Mouse (Mus musculus) left cerebral cortex, adult 2 months (tissue): ENCODE measurements around the gene A630095N17Rik. TPM values are rescaled to one million over a fixed set of nuclear protein-coding genes. Genes with fewer than 3 reads are reported as not detected.
A peak's percentile ranks its signal among the peaks of the same experiment; 100 is the strongest.

Source experiments
- DNase-seq, 2 experiments: peaks; one replicate each; pipeline ENCODE4 v3.0.0; 2021 to 2022; ENCODE audit warnings: low spot score in 2 of 2, mixed read lengths in 1 of 2; ENCODE audit errors: extremely low spot score in 1 of 2
- H3K27ac ChIP-seq: fragments of 200-600 bp; 2 replicates; pipeline ENCODE4 v1.8.1; 2022
- H3K4me3 ChIP-seq: fragments of 200-600 bp; 2 replicates; pipeline ENCODE4 v1.8.1; 2022
- CTCF ChIP-seq: fragments of 200-600 bp; IDR thresholded peaks from 2 replicates; pipeline ENCODE4 v1.8.1; 2022; ENCODE audit warnings: antibody characterized with exemption, mild to moderate bottlenecking, moderate library complexity
- intact Hi-C: fragments of 180-260 bp; cut with DNase I; formaldehyde crosslinking; loops from one replicate; pipeline ENCODE4 v1.15.1; 2025
- microRNA-seq, 2 experiments: library from miRNA; unstranded; fragments of <30 nt; microRNA quantifications; one replicate each; pipeline ENCODE4 v1.2.0; 2021
- total RNA-seq, 2 experiments: library from RNA; stranded (reverse); gene quantifications; 2 replicates each; pipeline ENCODE4 v1.2.3; 2021

A630095N17Rik gene
- total RNA-seq, 2 experiments from 2014 or later = not detected

- DNase-seq = no peak
- Histone ChIP-seq H3K4me3 (no peak overlapping the region), H3K27ac (no peak overlapping the region)
- intact Hi-C loops = loop anchor here (2.0 to 5.0 kb wide), 3 partner anchors 36 to 71 kb away; partner anchors contain the start of genes Cnppd1, Retreg2 and Tuba4a
- TF ChIP-seq CTCF = no peak
Measured at GRCm38 (mm10) chr1:75181377-75181870, 50.5 kb downstream of the A630095N17Rik start.

GRCm38 (mm10) chr1:75180741-75181140 lies 51.2 kb downstream of the A630095N17Rik start:
- intact Hi-C loops = loop anchor here (1.0 to 5.0 kb wide), 4 partner anchors 11 to 72 kb away; partner anchors contain the start of genes Cnppd1, Retreg2 and Tuba4a
- no peak overlapping the region; the same call in 1 of the 2 replicates for H3K4me3 ChIP-seq
- no peak for DNase-seq
- no peak for TF ChIP-seq CTCF
- no peak overlapping the region for H3K27ac ChIP-seq

GRCm38 (mm10) chr1:75180105-75180590 lies 51.8 kb downstream of the A630095N17Rik start, which contains the start of gene Abcb6:
TSS of gene Abcb6 (minus strand) at chr1:75180392.
- peak; percentile 89 to 92 for DNase-seq
- Histone ChIP-seq H3K27ac (peak within 1 kb of the TSS; percentile 29), H3K4me3 (peak within 1 kb of the TSS; percentile 62)
- TF ChIP-seq CTCF = no peak
- intact Hi-C loops = loop anchor here (1.0 to 5.0 kb wide), 4 partner anchors 11 to 72 kb away; partner anchors contain the start of genes Cnppd1, Retreg2 and Tuba4a

GRCm38 (mm10) chr1:75179334-75180104 lies 52.4 kb downstream of the A630095N17Rik start:
- Histone ChIP-seq H3K4me3 (peak overlapping the region; percentile 62), H3K27ac (peak overlapping the region; percentile 29)
- peak; percentile 38 to 41 for DNase-seq
- TF ChIP-seq CTCF = no peak
- intact Hi-C loops = loop anchor here (1.0 to 5.0 kb wide), 4 partner anchors 10 to 73 kb away; partner anchors contain the start of genes Cnppd1, Retreg2 and Tuba4a

Small RNA genes within 50 kb of the gene (microRNA-seq; reads per million reads assigned to microRNA genes)
- gene Gm27943 = 0 reads per million in 2 experiments

Other genes starting within 250 kb of the A630095N17Rik start
- gene Nhej1, start 106.9 kb downstream of the A630095N17Rik start, total RNA-seq = 1 to 10 TPM; 2.4 to 3.3 TPM
- gene Slc23a3, start 98.2 kb downstream of the A630095N17Rik start, total RNA-seq = 1 to 10 TPM; 2.7 to 3.3 TPM
- gene Cnppd1, start 89.4 kb downstream of the A630095N17Rik start, total RNA-seq = 10 to 100 TPM; 32.5 to 36.0 TPM
- gene Retreg2, start 89.3 kb downstream of the A630095N17Rik start, total RNA-seq = 100 to 1,000 TPM; 199 to 200 TPM
- gene Zfand2b, start 63.5 kb downstream of the A630095N17Rik start, total RNA-seq = 10 to 100 TPM; 27.6 to 28.9 TPM
- gene Abcb6, start 51.7 kb downstream of the A630095N17Rik start, total RNA-seq = 10 to 100 TPM; 24.9 to 25.4 TPM
- gene Ankzf1, start 40.0 kb downstream of the A630095N17Rik start, total RNA-seq = 10 to 100 TPM; 25.7 to 30.7 TPM
- 100 to 1,000 TPM; 131 to 132 TPM for gene Atg9a, start 39.9 kb downstream of the A630095N17Rik start, total RNA-seq
- gene Glb1l, start 21.3 kb downstream of the A630095N17Rik start, total RNA-seq = 10 to 100 TPM; 12.7 to 15.6 TPM
- 10 to 100 TPM; 85.6 to 86.0 TPM for gene Stk16, start 21.3 kb downstream of the A630095N17Rik start, total RNA-seq
- 100 to 1,000 TPM; 594 to 616 TPM for gene Tuba4a, start 12.2 kb downstream of the A630095N17Rik start, total RNA-seq
- 100 to 1,000 TPM in 1 of 2 experiments, 10 to 100 TPM in 1; 93.6 to 102 TPM for gene Dnajb2, start 4.3 kb upstream of the A630095N17Rik start, total RNA-seq
- gene Ptprn, start 32.4 kb upstream of the A630095N17Rik start, total RNA-seq = 100 to 1,000 TPM; 507 to 550 TPM
- gene Resp18, start 46.3 kb upstream of the A630095N17Rik start, total RNA-seq = 100 to 1,000 TPM; 144 to 184 TPM
- 10 to 100 TPM; 49.4 to 53.0 TPM for gene Dnpep, start 85.9 kb upstream of the A630095N17Rik start, total RNA-seq
- 1 to 10 TPM in 1 of 2 experiments, under 1 TPM in 1; 0.77 to 1.7 TPM for gene Des, start 128.2 kb upstream of the A630095N17Rik start, total RNA-seq
- 100 to 1,000 TPM; 199 to 215 TPM for gene Speg, start 143.2 kb upstream of the A630095N17Rik start, total RNA-seq
- gene Gmppa, start 203.8 kb upstream of the A630095N17Rik start, total RNA-seq = 10 to 100 TPM; 65.0 to 69.4 TPM
- gene Asic4, start 218.3 kb upstream of the A630095N17Rik start, total RNA-seq = 10 to 100 TPM in 1 of 2 experiments, 1 to 10 TPM in 1; 8.7 to 13.2 TPM
- gene Chpf, start 247.2 kb upstream of the A630095N17Rik start, total RNA-seq = 10 to 100 TPM; 80.5 to 87.3 TPM
- 100 to 1,000 TPM; 110 to 112 TPM for gene Tmem198, start 247.4 kb upstream of the A630095N17Rik start, total RNA-seq